Mouse (Mus musculus) hindbrain, embryonic 11.5 days (tissue): ENCODE results near the gene Iqsec3. TPM values are rescaled to one million over a fixed set of nuclear protein-coding genes. Genes with fewer than 3 reads are reported as not detected.

ENCODE experiments used
- ATAC-seq: fragments of 200-750 bp; cut with Nextera tagmentation; 2 replicates; pipeline ENCODE4 v1.8.0; 2017; ENCODE audit warnings: mild to moderate bottlenecking, moderate TSS enrichment, moderate library complexity; ENCODE audit not compliant: low FRiP score
- DNase-seq: peaks from one replicate; pipeline ENCODE4 v3.0.0-alpha.2; 2015; ENCODE audit warnings: low spot score
- H3K27ac ChIP-seq: fragments of 300-500 bp; sonication (generic); 2 replicates; pipeline ENCODE4 v1.5.1; 2014; ENCODE audit warnings: mild to moderate bottlenecking, low read depth, low read length
- H3K27me3 ChIP-seq: fragments of 300-500 bp; sonication (generic); 2 replicates; pipeline ENCODE4 v1.6.1; 2014; ENCODE audit warnings: mild to moderate bottlenecking, low read length, moderate library complexity, mixed read lengths; ENCODE audit not compliant: control insufficient read depth, insufficient read depth
- H3K36me3 ChIP-seq: fragments of 300-500 bp; sonication (generic); 2 replicates; pipeline ENCODE4 v1.6.1; 2014; ENCODE audit warnings: mild to moderate bottlenecking, low read length, moderate library complexity, mixed read lengths; ENCODE audit not compliant: control insufficient read depth, insufficient read depth
- H3K4me1 ChIP-seq: fragments of 300-500 bp; sonication (generic); replicated peaks from 2 replicates; pipeline ENCODE4 v1.6.1; 2014; ENCODE audit warnings: low read length, mixed read lengths; ENCODE audit not compliant: control insufficient read depth, insufficient read depth
- H3K4me2 ChIP-seq: fragments of 300-500 bp; sonication (generic); replicated peaks from 2 replicates; pipeline ENCODE4 v1.6.1; 2014; ENCODE audit warnings: mild to moderate bottlenecking, low read depth, low read length
- H3K4me3 ChIP-seq: fragments of 300-500 bp; sonication (generic); 2 replicates; pipeline ENCODE4 v1.5.1; 2014; ENCODE audit warnings: low read depth, low read length
- H3K9ac ChIP-seq: fragments of 300-500 bp; sonication (generic); 2 replicates; pipeline ENCODE4 v1.6.1; 2014; ENCODE audit warnings: low read depth, low read length
- H3K9me3 ChIP-seq: fragments of 300-500 bp; sonication (generic); 2 replicates; pipeline ENCODE4 v1.6.1; 2016; ENCODE audit warnings: low read length; ENCODE audit not compliant: control insufficient read depth
- WGBS: fragments of 180-500 bp; shearing (Covaris S2); extraction: QIAGEN DNeasy Blood & Tissue Kit; methylation state at CpG from one replicate; pipeline ENCODE4 v1.1.7; 2014; 5-methylcytosine and 5-hydroxymethylcytosine counted together
- polyA plus RNA-seq: library from polyadenylated mRNA; unstranded; fragments of >200 nt; fragmentation: Nextera tagmentation; extraction: Ambion mirVana; gene quantifications from 2 replicates; pipeline ENCODE4 v1.2.1, GENCODE M21; 2014

The Iqsec3 gene
- polyA plus RNA-seq, 1 experiment from 2014 or later: 2.5 TPM

- no peak for ATAC-seq
- WGBS: 49% methylated on average over 6 of the region's 6 CpGs
Measured at GRCm38 (mm10) chr6:121424830-121425229, 48.6 kb downstream of the Iqsec3 start.

GRCm38 (mm10) chr6:121424403-121424802 is 49.1 kb downstream of the Iqsec3 start:
- ATAC-seq (0 out of 2 replicates have a peak, but pooled peaks have one; percentile 30), DNase-seq (no peak)
- Histone ChIP-seq H3K9ac (no peak overlapping the region), H3K9me3 (no peaks in the 10 kb centered on the region), H3K4me1 (no peaks in the 10 kb centered on the region), H3K27ac (no peak overlapping the region), H3K27me3 (no peaks in the 10 kb centered on the region), H3K4me2 (no peak overlapping the region), H3K36me3 (no peaks in the 10 kb centered on the region), H3K4me3 (no peak overlapping the region)
- WGBS: 44% methylated on average over 12 of the region's 12 CpGs

More at GRCm38 (mm10) chr6:121424830-121425229, 48.6 kb downstream of the Iqsec3 start:
- no peak for DNase-seq
- Histone ChIP-seq H3K27me3 (no peaks in the 10 kb centered on the region), H3K9ac (no peak overlapping the region), H3K9me3 (no peaks in the 10 kb centered on the region), H3K36me3 (no peaks in the 10 kb centered on the region), H3K4me2 (no peak overlapping the region), H3K4me1 (no peaks in the 10 kb centered on the region), H3K27ac (no peak overlapping the region), H3K4me3 (no peak overlapping the region)

GRCm38 (mm10) chr6:121412558-121413297 is 60.8 kb downstream of the Iqsec3 start:
- Histone ChIP-seq H3K4me2 (peak overlapping the region; percentile 34), H3K27me3 (peaks cover 36% of the 10 kb centered on the region), H3K4me3 (peak overlapping the region; percentile 25), H3K4me1 (peaks cover 2% of the 10 kb centered on the region; the same call in 1 of the 2 replicates), H3K36me3 (no peaks in the 10 kb centered on the region), H3K9ac (peak overlapping the region; percentile 31; the same call in 1 of the 2 replicates), H3K9me3 (no peaks in the 10 kb centered on the region), H3K27ac (no peak overlapping the region)
- ATAC-seq: peak; percentile 55
- peak; percentile 43 for DNase-seq
- 2% methylated on average over 44 of the region's 46 CpGs for WGBS

DNA sequence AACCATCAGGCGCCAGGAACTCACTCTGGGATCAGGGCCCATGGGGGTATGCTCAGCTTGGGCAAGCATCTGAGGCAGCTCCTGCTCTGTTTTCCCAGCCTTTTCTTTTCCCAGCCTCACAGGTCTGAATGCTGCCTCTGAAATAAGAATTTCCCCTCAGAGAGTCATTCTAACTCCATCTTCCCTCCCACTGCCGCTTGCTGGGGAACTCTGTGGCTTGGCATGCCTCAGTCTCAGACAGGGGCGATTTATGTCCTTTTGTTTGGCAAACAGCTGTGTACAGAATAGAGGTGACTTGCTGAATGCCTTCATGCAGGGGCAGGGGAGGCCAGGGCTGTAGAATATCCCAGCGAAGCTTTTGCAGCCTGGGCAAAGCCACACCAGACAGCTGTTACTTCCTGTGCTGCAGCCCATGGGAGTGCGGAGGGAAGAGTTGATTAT is 65.9 kb downstream of the Iqsec3 start:
- no peaks in the 10 kb centered on the region; the same call in 1 of the 2 replicates for H3K4me1 ChIP-seq
- no peak overlapping the region for H3K4me3 ChIP-seq
- H3K9me3 ChIP-seq: no peaks in the 10 kb centered on the region
- H3K36me3 ChIP-seq: no peaks in the 10 kb centered on the region
- no peak overlapping the region for H3K27ac ChIP-seq
- H3K27me3 ChIP-seq: peaks cover 14% of the 10 kb centered on the region
- 40% methylated on average over 5 of the region's 5 CpGs for WGBS
- DNase-seq (no peak), ATAC-seq (peak; percentile 57; the same call in 1 of the 2 replicates)
- peak overlapping the region; percentile 12; the same call in 1 of the 2 replicates for H3K9ac ChIP-seq
- no peak overlapping the region for H3K4me2 ChIP-seq

DNA sequence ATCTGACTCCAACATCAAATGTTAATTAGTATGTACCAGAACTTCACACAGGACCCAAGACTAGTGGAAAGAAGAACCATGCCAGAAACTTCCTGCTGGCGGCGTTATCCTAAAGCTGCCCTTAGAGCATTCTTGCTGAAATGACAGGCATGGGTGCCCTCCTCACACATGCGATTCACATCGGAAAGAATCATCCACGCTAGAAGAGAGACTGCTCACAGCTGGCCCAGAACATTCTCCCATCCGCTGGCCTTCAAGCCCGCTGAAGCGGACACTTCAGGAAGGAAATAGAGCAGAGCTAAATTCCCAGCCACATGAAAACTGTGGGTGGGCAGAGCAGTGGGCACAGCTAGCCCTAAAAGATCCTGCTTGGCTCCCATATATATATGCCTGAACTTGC is 68.2 kb downstream of the Iqsec3 start:
- no peaks in the 10 kb centered on the region for H3K36me3 ChIP-seq
- no peak overlapping the region for H3K27ac ChIP-seq
- WGBS: 92% methylated on average over 8 of the region's 8 CpGs
- no peaks in the 10 kb centered on the region for H3K4me1 ChIP-seq
- H3K4me2 ChIP-seq: no peak overlapping the region
- no peaks in the 10 kb centered on the region for H3K9me3 ChIP-seq
- no peak for ATAC-seq
- DNase-seq: no peak
- no peak overlapping the region for H3K9ac ChIP-seq
- H3K4me3 ChIP-seq: no peak overlapping the region
- H3K27me3 ChIP-seq: no peaks in the 10 kb centered on the region

DNA sequence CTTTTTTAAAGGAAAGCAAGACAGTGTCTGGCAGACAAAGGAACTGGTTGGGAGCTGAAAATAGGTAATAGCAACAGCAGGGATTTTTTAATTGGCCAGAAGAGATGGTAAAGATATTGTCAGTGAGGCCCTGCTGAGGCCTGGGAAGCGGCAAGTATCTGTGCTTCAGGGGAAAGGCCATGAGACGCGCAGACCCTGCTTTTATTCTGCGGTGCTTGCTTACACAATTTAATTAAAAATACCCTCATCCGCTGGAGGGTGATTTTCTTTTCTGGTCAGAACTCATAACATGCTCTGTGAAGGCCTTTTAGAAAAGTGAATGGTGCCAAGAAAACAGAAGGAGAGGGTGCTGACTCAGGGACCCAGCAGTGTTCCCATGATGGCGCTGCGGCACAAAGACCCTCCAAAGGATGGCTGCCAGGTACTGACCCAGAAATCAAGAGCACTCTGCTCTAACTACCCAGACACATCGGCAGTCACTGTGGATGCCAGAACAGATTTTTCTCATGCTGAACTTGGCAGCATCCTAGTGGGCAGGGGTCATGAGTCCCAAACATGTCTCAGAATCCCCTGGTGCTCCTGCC is 70.7 kb downstream of the Iqsec3 start:
- Histone ChIP-seq H3K4me1 (no peaks in the 10 kb centered on the region), H3K9ac (no peak overlapping the region), H3K27ac (no peak overlapping the region), H3K27me3 (no peaks in the 10 kb centered on the region), H3K4me2 (no peak overlapping the region), H3K9me3 (no peaks in the 10 kb centered on the region), H3K4me3 (no peak overlapping the region), H3K36me3 (no peaks in the 10 kb centered on the region)
- 87% methylated on average over 8 of the region's 8 CpGs for WGBS
- ATAC-seq (no peak), DNase-seq (no peak)

DNA sequence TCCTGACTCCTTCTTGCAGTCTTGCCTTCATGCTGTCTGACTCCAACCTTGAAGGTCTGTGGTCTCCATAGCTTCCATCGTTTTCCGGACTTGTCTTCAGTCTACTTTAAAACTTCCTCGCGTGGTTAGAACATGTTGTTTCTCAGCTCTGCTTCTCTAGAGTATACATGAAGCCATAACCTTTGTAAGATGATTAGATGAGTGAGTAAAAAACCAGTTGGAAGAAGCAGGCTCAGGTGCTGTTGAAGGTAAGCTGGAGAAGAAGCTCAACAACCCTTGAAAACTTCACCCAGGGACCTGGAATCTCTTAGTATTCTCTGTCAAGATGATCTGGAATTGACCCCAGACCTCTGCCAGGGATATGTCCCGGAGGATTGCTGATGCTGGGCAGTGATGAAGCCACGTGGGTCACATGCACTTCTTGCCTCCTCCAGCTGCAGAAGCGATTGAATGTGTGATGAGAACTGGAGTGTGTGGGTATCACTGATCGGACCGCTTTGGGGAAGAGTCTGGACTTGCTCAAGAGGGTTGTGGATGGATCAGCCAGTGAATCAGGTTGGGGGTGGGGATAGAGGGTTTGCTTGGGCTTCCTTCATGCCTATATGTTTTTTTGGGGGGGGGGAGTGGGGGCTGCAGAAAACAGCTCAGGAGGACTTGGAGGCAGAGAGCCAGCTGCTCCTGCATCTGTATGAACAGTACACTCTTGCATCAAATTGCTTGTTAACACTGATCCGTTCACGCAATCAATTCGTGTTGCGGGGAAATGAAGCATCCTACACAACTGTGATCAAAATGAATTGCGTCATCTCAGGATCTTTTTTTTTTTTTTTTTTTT is 71.4 kb downstream of the Iqsec3 start:
- no peak for DNase-seq
- WGBS: 87% methylated on average over 14 of the region's 14 CpGs

DNA sequence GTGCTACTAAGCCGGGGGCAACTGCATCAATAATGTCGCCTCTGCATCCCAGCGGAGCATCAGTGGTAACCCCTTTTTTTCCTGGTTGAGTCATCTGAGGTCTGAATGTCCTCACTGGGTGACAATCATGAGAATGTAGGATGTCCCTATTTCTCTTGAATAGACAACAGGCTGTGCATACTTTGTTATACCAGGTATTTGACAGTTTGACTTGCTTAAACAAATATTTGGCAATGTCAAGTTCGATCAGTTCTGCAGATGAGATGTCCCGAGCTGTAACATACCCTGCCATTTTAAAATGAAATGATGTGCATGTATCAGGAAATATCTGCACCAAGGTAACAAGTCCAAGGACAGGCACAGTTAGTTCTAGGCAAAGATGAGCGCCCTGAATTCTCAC is 72.3 kb downstream of the Iqsec3 start:
- H3K36me3 ChIP-seq: no peaks in the 10 kb centered on the region
- DNase-seq: no peak

More for the DNA sequence above, 71.4 kb downstream of the Iqsec3 start:
- Histone ChIP-seq H3K27ac (no peak overlapping the region), H3K4me3 (no peak overlapping the region), H3K4me2 (no peak overlapping the region), H3K4me1 (no peaks in the 10 kb centered on the region), H3K9me3 (no peaks in the 10 kb centered on the region), H3K36me3 (no peaks in the 10 kb centered on the region), H3K27me3 (no peaks in the 10 kb centered on the region), H3K9ac (no peak overlapping the region)
- ATAC-seq: no peak

More for the DNA sequence above, 72.3 kb downstream of the Iqsec3 start:
- no peaks in the 10 kb centered on the region for H3K27me3 ChIP-seq
- no peak overlapping the region for H3K4me3 ChIP-seq
- no peak for ATAC-seq
- WGBS: 82% methylated on average over 6 of the region's 6 CpGs
- no peaks in the 10 kb centered on the region for H3K9me3 ChIP-seq
- H3K27ac ChIP-seq: no peak overlapping the region
- no peak overlapping the region for H3K4me2 ChIP-seq
- no peak overlapping the region for H3K9ac ChIP-seq
- H3K4me1 ChIP-seq: no peaks in the 10 kb centered on the region
